Mouse (Mus musculus): ENCODE results near the gene Ralgapa2. TPM values are rescaled to one million over a fixed set of nuclear protein-coding genes. Genes with fewer than 3 reads are reported as not detected.
A peak's percentile ranks its signal among the peaks of the same experiment; 100 is the strongest.

Gene Ralgapa2
- polyA plus RNA-seq, 1 experiment from 2014 or later, result 14.6 TPM

DNA sequence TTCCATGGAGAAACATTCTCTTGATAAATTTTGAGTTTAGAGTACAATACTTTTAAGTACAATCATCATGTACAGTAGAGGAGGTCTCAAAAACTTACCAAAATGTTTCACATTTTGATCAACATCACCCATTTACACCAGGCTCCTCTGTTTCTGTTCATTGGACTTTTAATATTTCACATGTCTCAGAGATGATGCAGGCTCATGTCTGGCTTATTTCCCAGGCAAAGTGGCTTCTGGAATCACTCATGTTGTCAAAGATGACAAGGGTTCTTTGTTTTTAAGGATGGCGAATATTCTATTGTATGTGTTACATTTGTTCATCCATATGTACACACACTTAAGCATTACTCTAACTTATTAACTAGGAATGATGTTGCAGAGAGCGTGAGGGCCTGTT is 152.5 kb downstream of the Ralgapa2 start:
- Histone ChIP-seq H3K4me1 (ENCODE audit: control insufficient read depth, insufficient read depth, low read length) (0 out of 2 replicates have a peak, but pooled peaks cover 2% of the 10 kb centered on the region), H3K27ac (replicated peaks; ENCODE audit: low read depth, low read length) (no peak overlapping the region), H3K9ac (replicated peaks; ENCODE audit: low read length) (no peak overlapping the region), H3K27me3 (ENCODE audit: control insufficient read depth, insufficient read depth, low read length) (no peaks in the 10 kb centered on the region), H3K9me3 (ENCODE audit: control insufficient read depth, low read length) (no peaks in the 10 kb centered on the region), H3K4me3 (replicated peaks; ENCODE audit: low read depth, low read length) (no peak overlapping the region), H3K36me3 (ENCODE audit: control insufficient read depth, insufficient read depth, low read length) (no peaks in the 10 kb centered on the region), H3K4me2 (ENCODE audit: low read length) (no peak overlapping the region)
- ATAC-seq (ENCODE audit: low FRiP score, low TSS enrichment) (no peak), DNase-seq (no peak)
- 97% methylated on average over 2 of the region's 2 CpGs for WGBS

DNA sequence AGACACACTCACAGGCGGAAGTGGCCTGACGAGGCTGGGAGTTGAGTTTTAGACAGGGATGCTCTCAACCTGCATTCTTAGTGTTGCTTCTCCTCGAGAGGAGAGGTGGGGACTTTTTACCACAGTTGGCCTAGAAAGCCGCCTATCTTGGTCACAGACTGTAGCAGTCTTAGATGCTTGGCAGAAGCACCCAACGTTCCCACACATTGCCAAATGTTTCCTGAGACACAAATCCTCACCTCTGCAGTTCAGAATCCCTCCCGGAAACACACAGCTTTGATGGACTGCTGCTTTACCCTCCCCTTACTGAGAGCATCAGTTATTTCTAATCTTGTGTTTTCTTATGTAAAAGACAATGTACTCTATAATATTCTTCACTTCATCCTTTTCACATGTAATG is 155.6 kb downstream of the Ralgapa2 start:
- WGBS, result 86% methylated on average over 6 of the region's 6 CpGs
- H3K27me3 ChIP-seq (ENCODE audit: control insufficient read depth, insufficient read depth, low read length), result no peaks in the 10 kb centered on the region

DNA sequence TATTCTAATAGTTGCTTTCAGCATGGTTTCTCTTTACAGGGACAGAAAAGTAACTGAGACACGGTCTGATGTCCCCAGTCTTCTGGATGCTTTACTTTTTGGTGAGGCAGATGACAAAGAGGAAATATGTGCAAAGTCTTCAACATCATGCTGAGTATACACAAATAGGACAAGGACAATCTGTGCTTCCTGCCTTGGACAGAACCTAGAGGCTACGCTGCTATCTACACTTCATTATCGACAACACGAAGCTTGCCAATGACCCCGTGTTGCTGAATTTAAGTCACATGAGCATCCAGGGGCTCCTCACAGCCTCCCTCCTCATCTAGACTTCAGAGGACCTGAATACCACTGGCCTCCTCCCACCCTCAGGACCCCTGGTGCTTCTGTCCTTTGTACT is 161.9 kb downstream of the Ralgapa2 start:
- no peak overlapping the region for H3K4me2 ChIP-seq (ENCODE audit: low read length)
- H3K4me1 ChIP-seq (ENCODE audit: control insufficient read depth, insufficient read depth, low read length), result 0 out of 2 replicates have a peak, but pooled peaks cover 8% of the 10 kb centered on the region
- no peaks in the 10 kb centered on the region for H3K9me3 ChIP-seq (ENCODE audit: control insufficient read depth, low read length)
- no peak overlapping the region for H3K27ac ChIP-seq (replicated peaks; ENCODE audit: low read depth, low read length)
- H3K27me3 ChIP-seq (ENCODE audit: control insufficient read depth, insufficient read depth, low read length), result no peaks in the 10 kb centered on the region
- H3K36me3 ChIP-seq (ENCODE audit: control insufficient read depth, insufficient read depth, low read length), result peaks cover 9% of the 10 kb centered on the region
- no peak overlapping the region for H3K4me3 ChIP-seq (replicated peaks; ENCODE audit: low read depth, low read length)
- 97% methylated on average over 5 of the region's 5 CpGs for WGBS
- DNase-seq (no peak), ATAC-seq (ENCODE audit: low FRiP score, low TSS enrichment) (no peak)
- H3K9ac ChIP-seq (replicated peaks; ENCODE audit: low read length), result no peak overlapping the region

More for the DNA sequence above, 155.6 kb downstream of the Ralgapa2 start:
- Histone ChIP-seq H3K9ac (replicated peaks; ENCODE audit: low read length) (no peak overlapping the region), H3K9me3 (ENCODE audit: control insufficient read depth, low read length) (no peaks in the 10 kb centered on the region), H3K27ac (replicated peaks; ENCODE audit: low read depth, low read length) (no peak overlapping the region), H3K4me3 (replicated peaks; ENCODE audit: low read depth, low read length) (no peak overlapping the region), H3K4me2 (ENCODE audit: low read length) (no peak overlapping the region), H3K4me1 (ENCODE audit: control insufficient read depth, insufficient read depth, low read length) (no peaks in the 10 kb centered on the region), H3K36me3 (ENCODE audit: control insufficient read depth, insufficient read depth, low read length) (peaks cover 6% of the 10 kb centered on the region; the same call in 1 of the 2 replicates)
- ATAC-seq (ENCODE audit: low FRiP score, low TSS enrichment) (no peak), DNase-seq (no peak)

DNA sequence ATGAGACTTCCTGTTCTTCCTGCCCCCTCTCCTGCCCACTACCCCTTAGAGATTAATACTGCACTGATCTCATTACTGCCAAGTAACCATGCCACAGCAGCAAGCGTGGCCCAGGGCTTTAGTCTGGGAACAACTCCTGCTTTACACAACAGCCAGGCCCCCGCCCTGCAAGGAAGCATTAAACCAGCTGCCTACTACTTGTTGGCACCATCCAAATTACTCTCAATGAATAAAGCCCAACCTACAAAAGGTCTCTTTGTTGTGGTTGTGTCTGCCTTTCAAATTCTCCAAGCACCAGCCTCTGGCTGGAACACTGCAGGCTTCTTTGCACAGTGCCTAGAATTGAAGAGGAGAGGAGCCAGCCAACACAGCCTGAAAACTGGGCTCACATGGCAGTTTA is 164.2 kb downstream of the Ralgapa2 start:
- ATAC-seq (ENCODE audit: low FRiP score, low TSS enrichment) (peak; percentile 87), DNase-seq (peak; percentile 67)
- no peaks in the 10 kb centered on the region for H3K9me3 ChIP-seq (ENCODE audit: control insufficient read depth, low read length)
- 25% methylated on average over 2 of the region's 2 CpGs for WGBS
- peak overlapping the region; percentile 37 for H3K27ac ChIP-seq (replicated peaks; ENCODE audit: low read depth, low read length)
- H3K27me3 ChIP-seq (ENCODE audit: control insufficient read depth, insufficient read depth, low read length), result no peaks in the 10 kb centered on the region
- H3K4me1 ChIP-seq (ENCODE audit: control insufficient read depth, insufficient read depth, low read length), result 0 out of 2 replicates have a peak, but pooled peaks cover 8% of the 10 kb centered on the region
- H3K9ac ChIP-seq (replicated peaks; ENCODE audit: low read length), result no peak overlapping the region
- H3K36me3 ChIP-seq (ENCODE audit: control insufficient read depth, insufficient read depth, low read length), result peaks cover 17% of the 10 kb centered on the region
- H3K4me2 ChIP-seq (ENCODE audit: low read length), result no peak overlapping the region
- H3K4me3 ChIP-seq (replicated peaks; ENCODE audit: low read depth, low read length), result no peak overlapping the region

DNA sequence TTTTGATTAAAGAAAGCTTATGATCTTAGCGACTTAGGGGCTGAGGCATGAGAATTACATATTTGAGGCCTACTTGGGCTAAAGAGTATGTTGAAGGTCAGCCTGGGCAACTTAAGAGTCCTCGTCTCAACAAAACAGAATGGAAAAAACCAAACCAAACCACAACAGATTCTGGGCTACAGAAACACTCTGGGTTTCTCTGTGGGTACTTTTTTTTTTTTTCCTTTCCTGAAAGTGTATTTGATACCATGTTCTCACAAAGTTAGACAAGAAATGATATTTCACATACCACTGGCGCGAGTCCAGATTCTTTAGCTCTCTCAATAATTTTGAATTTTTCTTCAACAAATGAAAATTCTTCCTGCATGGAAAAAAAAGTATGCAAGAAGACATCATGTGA is 172.1 kb downstream of the Ralgapa2 start:
- Histone ChIP-seq H3K27me3 (ENCODE audit: control insufficient read depth, insufficient read depth, low read length) (no peaks in the 10 kb centered on the region), H3K9ac (replicated peaks; ENCODE audit: low read length) (no peak overlapping the region), H3K4me2 (ENCODE audit: low read length) (no peak overlapping the region), H3K27ac (replicated peaks; ENCODE audit: low read depth, low read length) (no peak overlapping the region), H3K36me3 (ENCODE audit: control insufficient read depth, insufficient read depth, low read length) (peaks cover 18% of the 10 kb centered on the region), H3K4me3 (replicated peaks; ENCODE audit: low read depth, low read length) (no peak overlapping the region), H3K4me1 (ENCODE audit: control insufficient read depth, insufficient read depth, low read length) (peaks cover 10% of the 10 kb centered on the region; the same call in 1 of the 2 replicates), H3K9me3 (ENCODE audit: control insufficient read depth, low read length) (no peaks in the 10 kb centered on the region)
- no peak for ATAC-seq (ENCODE audit: low FRiP score, low TSS enrichment)
- over 99% methylated on average over 4 of the region's 4 CpGs for WGBS
- no peak for DNase-seq

DNA sequence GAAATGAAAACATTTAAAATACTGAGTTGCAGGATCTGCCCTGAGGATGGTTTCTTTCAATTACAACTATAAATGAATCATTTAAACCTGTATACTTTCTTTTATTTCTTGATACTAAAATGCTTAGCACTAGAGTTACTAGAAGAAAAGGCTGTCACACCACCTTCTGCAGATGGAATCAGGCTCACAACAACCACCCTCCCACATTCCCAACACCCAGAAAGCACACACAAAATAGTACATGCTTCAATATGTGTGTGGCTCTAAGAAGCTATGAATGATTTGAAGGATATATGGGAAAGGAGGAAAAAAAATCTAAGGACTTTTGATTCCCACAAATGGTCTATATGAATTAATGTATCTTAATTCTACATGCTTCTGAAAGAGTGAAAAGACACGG is 174.6 kb downstream of the Ralgapa2 start:
- Histone ChIP-seq H3K9me3 (ENCODE audit: control insufficient read depth, low read length) (no peaks in the 10 kb centered on the region), H3K36me3 (ENCODE audit: control insufficient read depth, insufficient read depth, low read length) (peaks cover 10% of the 10 kb centered on the region; the same call in 1 of the 2 replicates), H3K4me1 (ENCODE audit: control insufficient read depth, insufficient read depth, low read length) (peaks cover 11% of the 10 kb centered on the region; the same call in 1 of the 2 replicates), H3K27ac (replicated peaks; ENCODE audit: low read depth, low read length) (no peak overlapping the region), H3K27me3 (ENCODE audit: control insufficient read depth, insufficient read depth, low read length) (no peaks in the 10 kb centered on the region), H3K4me3 (replicated peaks; ENCODE audit: low read depth, low read length) (no peak overlapping the region), H3K4me2 (ENCODE audit: low read length) (no peak overlapping the region), H3K9ac (replicated peaks; ENCODE audit: low read length) (no peak overlapping the region)
- DNase-seq (no peak), ATAC-seq (ENCODE audit: low FRiP score, low TSS enrichment) (no peak)
- WGBS, result 68% methylated on average over 1 of the region's 1 CpGs

DNA sequence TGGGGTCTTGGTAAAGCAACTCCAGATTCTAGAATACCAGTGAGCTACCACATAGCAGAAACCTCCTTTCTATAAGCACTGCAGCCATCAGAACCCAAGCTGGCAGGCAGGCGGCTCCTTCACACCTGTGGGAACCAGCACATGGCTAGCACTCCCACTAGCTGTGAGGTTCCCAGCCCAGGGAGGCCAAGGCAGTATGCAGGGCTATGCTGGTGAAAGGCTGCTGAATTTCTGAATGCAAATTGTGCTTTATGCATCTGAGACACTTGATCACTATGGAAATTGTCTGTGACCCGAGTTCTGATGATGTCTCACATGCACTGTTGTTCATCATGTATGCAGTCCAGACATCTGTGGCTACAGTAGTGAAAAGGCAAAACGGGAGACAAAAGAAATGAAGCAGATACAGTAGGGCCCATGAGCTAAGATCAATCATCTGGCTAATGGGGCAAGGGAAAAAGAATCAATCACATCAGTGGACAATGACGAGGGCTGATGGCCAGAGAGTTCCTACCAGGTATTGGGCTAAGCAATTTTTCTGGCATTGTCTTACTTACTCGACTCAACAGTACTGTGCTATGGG is 180.2 kb downstream of the Ralgapa2 start:
- H3K4me1 ChIP-seq (ENCODE audit: control insufficient read depth, insufficient read depth, low read length), result peaks cover 33% of the 10 kb centered on the region
- no peaks in the 10 kb centered on the region for H3K9me3 ChIP-seq (ENCODE audit: control insufficient read depth, low read length)
- no peaks in the 10 kb centered on the region for H3K27me3 ChIP-seq (ENCODE audit: control insufficient read depth, insufficient read depth, low read length)
- ATAC-seq (ENCODE audit: low FRiP score, low TSS enrichment), result no peak
- DNase-seq, result no peak
- no peak overlapping the region for H3K4me2 ChIP-seq (ENCODE audit: low read length)
- H3K9ac ChIP-seq (replicated peaks; ENCODE audit: low read length), result no peak overlapping the region
- 68% methylated on average over 5 of the region's 5 CpGs for WGBS
- H3K36me3 ChIP-seq (ENCODE audit: control insufficient read depth, insufficient read depth, low read length), result no peaks in the 10 kb centered on the region
- no peak overlapping the region for H3K4me3 ChIP-seq (replicated peaks; ENCODE audit: low read depth, low read length)
- peak overlapping the region; percentile 14; the same call in 1 of the 2 replicates for H3K27ac ChIP-seq (replicated peaks; ENCODE audit: low read depth, low read length)

DNA sequence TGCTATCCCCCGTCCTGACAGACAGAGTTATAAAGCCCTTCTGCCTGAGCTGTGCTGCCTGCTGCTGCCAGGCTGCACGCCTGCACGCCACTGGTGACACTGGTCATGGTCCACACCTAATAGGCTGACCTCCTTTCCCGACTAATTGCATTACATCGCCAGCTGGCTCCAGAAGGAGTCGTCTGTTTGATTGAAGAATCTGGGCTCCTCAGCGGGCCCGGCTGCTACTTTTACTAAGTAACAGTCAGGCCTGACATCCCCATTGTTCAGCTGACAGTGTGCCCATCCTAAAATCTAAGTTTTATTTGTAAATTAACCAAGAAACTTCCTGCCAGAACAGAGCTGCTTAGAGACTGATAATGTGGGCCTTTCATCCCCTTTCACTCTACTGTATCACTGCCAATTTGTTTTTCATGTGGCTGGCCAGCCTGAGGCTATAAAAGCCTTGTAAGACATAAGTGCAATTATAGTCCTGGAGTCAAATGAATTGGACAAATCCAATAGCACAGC is 181.3 kb downstream of the Ralgapa2 start:
- no peaks in the 10 kb centered on the region for H3K36me3 ChIP-seq (ENCODE audit: control insufficient read depth, insufficient read depth, low read length)
- no peak overlapping the region for H3K9ac ChIP-seq (replicated peaks; ENCODE audit: low read length)
- H3K4me1 ChIP-seq (ENCODE audit: control insufficient read depth, insufficient read depth, low read length), result peaks cover 31% of the 10 kb centered on the region
- WGBS, result 2% methylated on average over 8 of the region's 8 CpGs
- no peaks in the 10 kb centered on the region for H3K27me3 ChIP-seq (ENCODE audit: control insufficient read depth, insufficient read depth, low read length)
- H3K27ac ChIP-seq (replicated peaks; ENCODE audit: low read depth, low read length), result peak overlapping the region; percentile 66
- no peak overlapping the region for H3K4me2 ChIP-seq (ENCODE audit: low read length)
- H3K4me3 ChIP-seq (replicated peaks; ENCODE audit: low read depth, low read length), result no peak overlapping the region
- H3K9me3 ChIP-seq (ENCODE audit: control insufficient read depth, low read length), result no peaks in the 10 kb centered on the region
- DNase-seq (peak; percentile 81), ATAC-seq (ENCODE audit: low FRiP score, low TSS enrichment) (peak; percentile 93)

DNA sequence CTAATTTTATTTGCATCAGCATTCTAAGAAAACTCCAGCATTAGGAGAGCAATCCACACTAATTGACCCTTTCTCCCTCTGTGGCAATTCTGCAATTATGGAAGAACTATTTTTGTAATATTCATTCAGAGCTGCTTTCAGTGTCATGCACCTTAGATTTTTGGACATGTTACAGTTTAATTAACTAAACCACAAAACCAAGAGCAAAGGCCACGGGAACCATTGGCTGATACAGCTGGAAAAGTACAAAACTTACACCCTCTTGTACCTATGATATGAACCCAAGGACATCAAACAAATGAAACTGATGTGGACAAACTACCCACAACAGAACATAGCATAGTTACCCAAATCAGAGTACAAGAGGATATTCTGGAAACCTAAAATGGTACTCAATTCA is 182.0 kb downstream of the Ralgapa2 start:
- DNase-seq, result no peak

More for the DNA sequence above, 182.0 kb downstream of the Ralgapa2 start:
- no peak overlapping the region for H3K4me3 ChIP-seq (replicated peaks; ENCODE audit: low read depth, low read length)
- H3K4me1 ChIP-seq (ENCODE audit: control insufficient read depth, insufficient read depth, low read length), result peaks cover 35% of the 10 kb centered on the region
- H3K9ac ChIP-seq (replicated peaks; ENCODE audit: low read length), result no peak overlapping the region
- no peaks in the 10 kb centered on the region for H3K9me3 ChIP-seq (ENCODE audit: control insufficient read depth, low read length)
- WGBS, result 91% methylated on average over 1 of the region's 1 CpGs
- no peaks in the 10 kb centered on the region for H3K36me3 ChIP-seq (ENCODE audit: control insufficient read depth, insufficient read depth, low read length)
- no peaks in the 10 kb centered on the region for H3K27me3 ChIP-seq (ENCODE audit: control insufficient read depth, insufficient read depth, low read length)
- H3K4me2 ChIP-seq (ENCODE audit: low read length), result no peak overlapping the region
- no peak for ATAC-seq (ENCODE audit: low FRiP score, low TSS enrichment)
- no peak overlapping the region for H3K27ac ChIP-seq (replicated peaks; ENCODE audit: low read depth, low read length)

All from midbrain, embryonic 14.5 days (tissue).